Mouse (Mus musculus): Measurements from ENCODE around the gene Acot3. TPM values are rescaled to one million over a fixed set of nuclear protein-coding genes. Genes with fewer than 3 reads are reported as not detected.
A peak's percentile ranks its signal among the peaks of the same experiment; 100 is the strongest.
"Not testable (repeated sequence)": the region's sequence is repeated elsewhere in the genome, so short reads cannot be mapped to it uniquely, and the experiment has no call there.

The Acot3 gene
- polyA plus RNA-seq, 1 experiment from 2014 or later: 0.28 TPM

GRCm38 (mm10) chr12:84053173-84053572, 1.2 kb downstream of the Acot3 start:
- no peak for DNase-seq (ENCODE audit: low spot score)
- Histone ChIP-seq H3K27ac (peak overlapping the region; percentile 62; the same call in 1 of the 2 replicates), H3K4me1 (peaks cover 9% of the 10 kb centered on the region), H3K4me3 (peak overlapping the region; percentile 55), H3K9me3 (replicated peaks) (no peaks in the 10 kb centered on the region), H3K36me3 (no peaks in the 10 kb centered on the region), H3K27me3 (ENCODE audit: low read depth, poor library complexity, severe bottlenecking) (peaks cover 38% of the 10 kb centered on the region)
- 17% methylated on average over 16 of the region's 16 CpGs for WGBS

GRCm38 (mm10) chr12:84053679-84054391, 1.9 kb downstream of the Acot3 start:
- Histone ChIP-seq H3K4me1 (peaks cover 9% of the 10 kb centered on the region), H3K27ac (peak overlapping the region; percentile 62), H3K27me3 (ENCODE audit: low read depth, poor library complexity, severe bottlenecking) (peaks cover 38% of the 10 kb centered on the region), H3K36me3 (no peaks in the 10 kb centered on the region), H3K4me3 (peak overlapping the region; percentile 55), H3K9me3 (replicated peaks) (no peaks in the 10 kb centered on the region)
- 3% methylated on average over 41 of the region's 46 CpGs for WGBS
- DNase-seq (ENCODE audit: low spot score): peak; percentile 56

GRCm38 (mm10) chr12:84060946-84061345, 9.0 kb downstream of the Acot3 start:
- 30% methylated on average over 2 of the region's 2 CpGs for WGBS
- Histone ChIP-seq H3K36me3 (no peaks in the 10 kb centered on the region), H3K4me3 (no peak overlapping the region), H3K27me3 (ENCODE audit: low read depth, poor library complexity, severe bottlenecking) (no peaks in the 10 kb centered on the region), H3K4me1 (no peaks in the 10 kb centered on the region), H3K9me3 (replicated peaks) (no peaks in the 10 kb centered on the region), H3K27ac (no peak overlapping the region)
- DNase-seq (ENCODE audit: low spot score): peak; percentile 20

- Histone ChIP-seq H3K27ac (no peak overlapping the region), H3K4me3 (no peak overlapping the region), H3K27me3 (ENCODE audit: low read depth, poor library complexity, severe bottlenecking) (peaks cover 9% of the 10 kb centered on the region), H3K4me1 (no peaks in the 10 kb centered on the region), H3K9me3 (replicated peaks) (no peaks in the 10 kb centered on the region), H3K36me3 (no peaks in the 10 kb centered on the region)
- DNase-seq (ENCODE audit: low spot score): peak; percentile 18
- 94% methylated on average over 20 of the region's 20 CpGs for WGBS
These were observed 10.4 kb downstream of the Acot3 start for GRCm38 (mm10) chr12:84062336-84062735.

GRCm38 (mm10) chr12:84063228-84063627, 11.3 kb downstream of the Acot3 start:
- DNase-seq (ENCODE audit: low spot score): peak; percentile 30
- no peak overlapping the region for H3K27ac ChIP-seq
- WGBS: 72% methylated on average over 5 of the region's 5 CpGs
- no peak overlapping the region for H3K4me3 ChIP-seq
- no peaks in the 10 kb centered on the region for H3K4me1 ChIP-seq
- H3K36me3 ChIP-seq: no peaks in the 10 kb centered on the region
- H3K9me3 ChIP-seq (replicated peaks): no peaks in the 10 kb centered on the region
- H3K27me3 ChIP-seq (ENCODE audit: low read depth, poor library complexity, severe bottlenecking): peaks cover 18% of the 10 kb centered on the region

GRCm38 (mm10) chr12:84063833-84064232, 11.9 kb downstream of the Acot3 start:
- Histone ChIP-seq H3K4me1 (no peaks in the 10 kb centered on the region), H3K27ac (no peak overlapping the region), H3K9me3 (replicated peaks) (no peaks in the 10 kb centered on the region), H3K27me3 (ENCODE audit: low read depth, poor library complexity, severe bottlenecking) (peaks cover 24% of the 10 kb centered on the region), H3K36me3 (no peaks in the 10 kb centered on the region), H3K4me3 (no peak overlapping the region)
- no peak for DNase-seq (ENCODE audit: low spot score)
- 86% methylated on average over 2 of the region's 2 CpGs for WGBS

GRCm38 (mm10) chr12:84064621-84065020, 12.7 kb downstream of the Acot3 start:
- 80% methylated on average over 8 of the region's 8 CpGs for WGBS
- no peaks in the 10 kb centered on the region for H3K9me3 ChIP-seq (replicated peaks)
- no peaks in the 10 kb centered on the region for H3K36me3 ChIP-seq
- peak; percentile 29 for DNase-seq (ENCODE audit: low spot score)
- no peak overlapping the region for H3K27ac ChIP-seq
- no peak overlapping the region for H3K4me3 ChIP-seq
- H3K4me1 ChIP-seq: no peaks in the 10 kb centered on the region
- peaks cover 32% of the 10 kb centered on the region for H3K27me3 ChIP-seq (ENCODE audit: low read depth, poor library complexity, severe bottlenecking)

- Histone ChIP-seq H3K4me1 (peaks cover 3% of the 10 kb centered on the region; the same call in 1 of the 2 replicates), H3K27ac (no peak overlapping the region), H3K9me3 (replicated peaks) (no peaks in the 10 kb centered on the region), H3K36me3 (no peaks in the 10 kb centered on the region), H3K27me3 (ENCODE audit: low read depth, poor library complexity, severe bottlenecking) (peaks cover 53% of the 10 kb centered on the region), H3K4me3 (no peak overlapping the region)
- no peak for DNase-seq (ENCODE audit: low spot score)
- WGBS: 80% methylated on average over 4 of the region's 4 CpGs
These were observed 15.8 kb downstream of the Acot3 start for GRCm38 (mm10) chr12:84067752-84068151.

GRCm38 (mm10) chr12:84068296-84068695, 16.4 kb downstream of the Acot3 start:
- peak; percentile 30 for DNase-seq (ENCODE audit: low spot score)
- Histone ChIP-seq H3K9me3 (replicated peaks) (no peaks in the 10 kb centered on the region), H3K27me3 (ENCODE audit: low read depth, poor library complexity, severe bottlenecking) (peaks cover 53% of the 10 kb centered on the region)

GRCm38 (mm10) chr12:84068986-84069385, 17.0 kb downstream of the Acot3 start, which contains the start of gene Acot5:
Gene Acot5 (plus strand): TSS chr12:84069325.
- DNase-seq (ENCODE audit: low spot score): peak; percentile 33

More at GRCm38 (mm10) chr12:84068296-84068695, 16.4 kb downstream of the Acot3 start:
- 71% methylated on average over 8 of the region's 8 CpGs for WGBS
- Histone ChIP-seq H3K27ac (no peak overlapping the region), H3K4me1 (peaks cover 3% of the 10 kb centered on the region; the same call in 1 of the 2 replicates), H3K4me3 (no peak overlapping the region), H3K36me3 (no peaks in the 10 kb centered on the region)

GRCm38 (mm10) chr12:84069582-84069981, 17.6 kb downstream of the Acot3 start:
- not testable (repeated sequence) for H3K36me3 ChIP-seq; H3K9me3 ChIP-seq (replicated peaks); H3K27ac ChIP-seq; H3K4me1 ChIP-seq
- H3K4me3 ChIP-seq: peak overlapping the region; percentile 47
- DNase-seq (ENCODE audit: low spot score): peak; percentile 42
- WGBS: 2% methylated on average over 49 of the region's 52 CpGs
- H3K27me3 ChIP-seq (ENCODE audit: low read depth, poor library complexity, severe bottlenecking): peaks cover 53% of the 10 kb centered on the region

More at GRCm38 (mm10) chr12:84068986-84069385, 17.0 kb downstream of the Acot3 start, which contains the start of gene Acot5:
- Histone ChIP-seq H3K36me3 (no peaks in the 10 kb centered on the region), H3K4me3 (peak within 1 kb of the TSS; percentile 47), H3K27me3 (ENCODE audit: low read depth, poor library complexity, severe bottlenecking) (peaks cover 53% of the 10 kb centered on the region), H3K4me1 (peaks cover 3% of the 10 kb centered on the region; the same call in 1 of the 2 replicates), H3K9me3 (replicated peaks) (no peaks in the 10 kb centered on the region), H3K27ac (no peak within 1 kb of the TSS)
- 52% methylated on average over 9 of the region's 9 CpGs for WGBS

GRCm38 (mm10) chr12:84071696-84072095, 19.8 kb downstream of the Acot3 start:
- no peak overlapping the region for H3K27ac ChIP-seq
- H3K4me3 ChIP-seq: no peak overlapping the region
- 90% methylated on average over 2 of the region's 2 CpGs for WGBS
- no peaks in the 10 kb centered on the region for H3K36me3 ChIP-seq
- peaks cover 3% of the 10 kb centered on the region; the same call in 1 of the 2 replicates for H3K4me1 ChIP-seq
- H3K27me3 ChIP-seq (ENCODE audit: low read depth, poor library complexity, severe bottlenecking): peaks cover 50% of the 10 kb centered on the region
- H3K9me3 ChIP-seq (replicated peaks): no peaks in the 10 kb centered on the region
- DNase-seq (ENCODE audit: low spot score): no peak

GRCm38 (mm10) chr12:84077371-84077990, 25.5 kb downstream of the Acot3 start:
- Histone ChIP-seq H3K4me1 (no peaks in the 10 kb centered on the region), H3K27ac (no peak overlapping the region), H3K27me3 (ENCODE audit: low read depth, poor library complexity, severe bottlenecking) (no peaks in the 10 kb centered on the region), H3K9me3 (replicated peaks) (no peaks in the 10 kb centered on the region), H3K4me3 (no peak overlapping the region), H3K36me3 (no peaks in the 10 kb centered on the region)
- no peak for DNase-seq (ENCODE audit: low spot score)
- 90% methylated on average over 4 of the region's 4 CpGs for WGBS
